Mouse (Mus musculus): Measurements from ENCODE around the gene Copz2. TPM values are rescaled to one million over a fixed set of nuclear protein-coding genes. Genes with fewer than 3 reads are reported as not detected.

Copz2 gene
- polyA plus RNA-seq, 1 experiment from 2014 or later: 10.4 TPM

GRCm38 (mm10) chr11:96885901-96886340 is 36.3 kb downstream of the Copz2 start:
- Histone ChIP-seq H3K4me2 (ENCODE audit: low read length) (0 out of 2 replicates have a peak overlapping the region, but pooled peaks have one; percentile 9), H3K36me3 (ENCODE audit: control insufficient read depth, insufficient read depth) (no peaks in the 10 kb centered on the region), H3K9me3 (ENCODE audit: control insufficient read depth, low read length) (no peaks in the 10 kb centered on the region), H3K4me1 (replicated peaks; ENCODE audit: control insufficient read depth, insufficient read depth, low read length) (peaks cover 26% of the 10 kb centered on the region), H3K27me3 (replicated peaks; ENCODE audit: control insufficient read depth, insufficient read depth, low read length) (no peaks in the 10 kb centered on the region), H3K4me3 (replicated peaks; ENCODE audit: low read length) (no peak overlapping the region), H3K9ac (replicated peaks; ENCODE audit: low read depth, low read length) (peak overlapping the region; percentile 41), H3K27ac (ENCODE audit: low read length) (peak overlapping the region; percentile 95)
- ATAC-seq: peak; percentile 95
- WGBS: 2% methylated on average over 5 of the region's 5 CpGs

- Histone ChIP-seq H3K36me3 (ENCODE audit: control insufficient read depth, insufficient read depth) (no peaks in the 10 kb centered on the region), H3K9ac (replicated peaks; ENCODE audit: low read depth, low read length) (no peak overlapping the region), H3K4me3 (replicated peaks; ENCODE audit: low read length) (no peak overlapping the region), H3K27me3 (replicated peaks; ENCODE audit: control insufficient read depth, insufficient read depth, low read length) (no peaks in the 10 kb centered on the region), H3K27ac (ENCODE audit: low read length) (peak overlapping the region; percentile 95), H3K4me2 (ENCODE audit: low read length) (no peak overlapping the region), H3K4me1 (replicated peaks; ENCODE audit: control insufficient read depth, insufficient read depth, low read length) (peaks cover 26% of the 10 kb centered on the region), H3K9me3 (ENCODE audit: control insufficient read depth, low read length) (no peaks in the 10 kb centered on the region)
- 65% methylated on average over 8 of the region's 8 CpGs for WGBS
- no peak for ATAC-seq
Measured at GRCm38 (mm10) chr11:96886942-96887546, 37.4 kb downstream of the Copz2 start.

GRCm38 (mm10) chr11:96891784-96892527 is 42.3 kb downstream of the Copz2 start:
- Histone ChIP-seq H3K4me1 (replicated peaks; ENCODE audit: control insufficient read depth, insufficient read depth, low read length) (peaks cover 16% of the 10 kb centered on the region), H3K9ac (replicated peaks; ENCODE audit: low read depth, low read length) (no peak overlapping the region), H3K9me3 (ENCODE audit: control insufficient read depth, low read length) (no peaks in the 10 kb centered on the region), H3K4me2 (ENCODE audit: low read length) (no peak overlapping the region), H3K27ac (ENCODE audit: low read length) (no peak overlapping the region), H3K4me3 (replicated peaks; ENCODE audit: low read length) (no peak overlapping the region), H3K36me3 (ENCODE audit: control insufficient read depth, insufficient read depth) (no peaks in the 10 kb centered on the region), H3K27me3 (replicated peaks; ENCODE audit: control insufficient read depth, insufficient read depth, low read length) (no peaks in the 10 kb centered on the region)
- ATAC-seq: no peak
- WGBS: 71% methylated on average over 14 of the region's 14 CpGs

GRCm38 (mm10) chr11:96893203-96893842 is 43.7 kb downstream of the Copz2 start:
- Histone ChIP-seq H3K4me1 (replicated peaks; ENCODE audit: control insufficient read depth, insufficient read depth, low read length) (peaks cover 19% of the 10 kb centered on the region), H3K36me3 (ENCODE audit: control insufficient read depth, insufficient read depth) (no peaks in the 10 kb centered on the region), H3K4me3 (replicated peaks; ENCODE audit: low read length) (no peak overlapping the region), H3K9me3 (ENCODE audit: control insufficient read depth, low read length) (no peaks in the 10 kb centered on the region), H3K27ac (ENCODE audit: low read length) (peak overlapping the region; percentile 31; the same call in 1 of the 2 replicates), H3K4me2 (ENCODE audit: low read length) (no peak overlapping the region), H3K27me3 (replicated peaks; ENCODE audit: control insufficient read depth, insufficient read depth, low read length) (no peaks in the 10 kb centered on the region), H3K9ac (replicated peaks; ENCODE audit: low read depth, low read length) (no peak overlapping the region)
- WGBS: 25% methylated on average over 11 of the region's 11 CpGs
- peak; percentile 82 for ATAC-seq

DNA sequence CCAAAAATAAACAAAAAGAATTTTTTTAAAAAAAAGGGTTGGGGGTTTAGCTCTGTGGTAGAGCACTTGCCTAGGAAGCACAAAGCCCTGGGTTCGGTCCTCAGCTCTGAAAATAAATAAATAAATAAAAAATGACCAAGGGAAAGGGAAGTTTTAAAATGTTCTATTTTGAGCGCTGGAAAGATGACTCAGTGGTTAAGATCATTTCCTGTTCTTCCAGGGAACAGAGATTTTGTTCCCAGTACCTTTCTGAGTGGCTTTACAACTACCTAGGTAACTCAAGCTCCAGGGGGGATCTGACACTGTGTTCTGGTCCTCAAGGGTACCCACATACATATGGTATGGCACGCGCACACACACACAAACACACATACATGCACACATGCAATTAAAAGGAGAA is 46.2 kb downstream of the Copz2 start:
- no peak overlapping the region for H3K9ac ChIP-seq (replicated peaks; ENCODE audit: low read depth, low read length)
- H3K4me1 ChIP-seq (replicated peaks; ENCODE audit: control insufficient read depth, insufficient read depth, low read length): peaks cover 33% of the 10 kb centered on the region
- H3K27ac ChIP-seq (ENCODE audit: low read length): no peak overlapping the region
- H3K4me3 ChIP-seq (replicated peaks; ENCODE audit: low read length): no peak overlapping the region
- H3K9me3 ChIP-seq (ENCODE audit: control insufficient read depth, low read length): no peaks in the 10 kb centered on the region
- no peaks in the 10 kb centered on the region for H3K27me3 ChIP-seq (replicated peaks; ENCODE audit: control insufficient read depth, insufficient read depth, low read length)
- no peak for ATAC-seq
- no peak overlapping the region for H3K4me2 ChIP-seq (ENCODE audit: low read length)
- 94% methylated on average over 4 of the region's 4 CpGs for WGBS
- no peaks in the 10 kb centered on the region for H3K36me3 ChIP-seq (ENCODE audit: control insufficient read depth, insufficient read depth)

DNA sequence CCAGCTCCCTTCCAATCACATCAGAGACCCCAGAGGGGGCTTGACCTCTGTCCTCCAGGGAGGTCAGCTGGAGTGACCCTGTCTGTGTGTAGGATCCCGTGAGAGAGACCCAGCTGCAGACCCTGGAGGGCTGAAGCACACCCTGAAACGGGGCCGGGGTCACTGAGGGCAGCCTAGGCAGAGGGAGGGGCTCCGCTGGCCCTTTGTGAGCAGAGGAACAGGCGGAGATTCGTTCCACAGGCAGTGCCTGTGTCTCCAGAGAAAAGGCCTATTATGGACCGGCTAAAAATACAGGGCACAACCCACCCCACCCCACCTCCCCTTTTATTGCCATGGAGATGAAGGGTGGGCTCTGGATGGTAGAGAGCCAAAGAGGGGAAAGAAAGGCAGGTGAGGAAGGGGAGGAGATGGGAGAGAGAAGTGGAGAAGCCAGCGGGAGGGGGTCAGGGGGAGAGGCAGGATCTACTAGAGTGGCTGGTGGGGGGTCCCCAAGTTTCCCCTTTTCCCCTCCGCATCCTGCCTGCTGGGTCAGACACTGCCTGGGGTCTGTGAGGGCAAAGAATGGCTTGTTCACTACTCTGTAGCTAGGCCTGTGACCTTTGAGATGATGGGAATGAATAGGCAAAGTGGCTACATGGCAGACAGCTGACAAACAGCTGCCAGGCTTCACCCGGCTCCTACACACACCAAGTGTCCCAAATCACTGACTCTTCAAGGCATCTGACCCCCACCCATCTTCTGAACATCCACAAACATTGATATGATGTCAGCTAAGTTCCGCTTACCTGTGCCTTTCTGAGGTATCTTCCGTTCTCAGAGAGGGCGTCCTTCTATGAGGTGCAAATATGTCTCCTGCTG is 50.0 kb downstream of the Copz2 start:
- WGBS: 24% methylated on average over 13 of the region's 13 CpGs
- Histone ChIP-seq H3K9ac (replicated peaks; ENCODE audit: low read depth, low read length) (peak overlapping the region; percentile 37), H3K36me3 (ENCODE audit: control insufficient read depth, insufficient read depth) (no peaks in the 10 kb centered on the region), H3K9me3 (ENCODE audit: control insufficient read depth, low read length) (no peaks in the 10 kb centered on the region), H3K4me1 (replicated peaks; ENCODE audit: control insufficient read depth, insufficient read depth, low read length) (peaks cover 51% of the 10 kb centered on the region), H3K27ac (ENCODE audit: low read length) (peak overlapping the region; percentile 67; the same call in 1 of the 2 replicates), H3K4me3 (replicated peaks; ENCODE audit: low read length) (no peak overlapping the region), H3K4me2 (ENCODE audit: low read length) (no peak overlapping the region; the same call in 1 of the 2 replicates), H3K27me3 (replicated peaks; ENCODE audit: control insufficient read depth, insufficient read depth, low read length) (no peaks in the 10 kb centered on the region)
- no peak for ATAC-seq

DNA sequence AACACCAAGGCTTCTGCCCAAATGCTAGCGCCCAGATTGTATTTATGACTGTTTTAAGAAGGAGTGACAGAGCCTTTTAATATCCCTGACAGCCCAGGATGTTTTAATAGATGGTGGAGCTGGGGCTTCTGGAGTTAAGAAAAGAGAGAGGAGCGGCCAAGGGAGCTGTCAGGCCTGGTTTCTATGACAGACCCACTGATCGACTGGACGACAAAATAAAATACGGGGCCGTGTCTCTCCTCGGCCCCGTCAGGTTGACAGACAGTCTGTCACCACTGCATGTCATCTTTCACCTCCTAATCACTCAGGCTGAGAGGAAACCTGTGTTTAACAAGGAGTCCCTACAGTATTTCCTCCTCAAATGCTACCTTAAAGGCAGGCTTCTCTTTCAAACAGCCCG is 51.7 kb downstream of the Copz2 start:
- ATAC-seq: no peak
- H3K4me1 ChIP-seq (replicated peaks; ENCODE audit: control insufficient read depth, insufficient read depth, low read length): peaks cover 52% of the 10 kb centered on the region
- H3K9me3 ChIP-seq (ENCODE audit: control insufficient read depth, low read length): no peaks in the 10 kb centered on the region
- H3K27me3 ChIP-seq (replicated peaks; ENCODE audit: control insufficient read depth, insufficient read depth, low read length): no peaks in the 10 kb centered on the region
- H3K27ac ChIP-seq (ENCODE audit: low read length): peak overlapping the region; percentile 38
- no peak overlapping the region for H3K4me3 ChIP-seq (replicated peaks; ENCODE audit: low read length)
- H3K9ac ChIP-seq (replicated peaks; ENCODE audit: low read depth, low read length): no peak overlapping the region
- 33% methylated on average over 9 of the region's 9 CpGs for WGBS
- H3K4me2 ChIP-seq (ENCODE audit: low read length): no peak overlapping the region
- no peaks in the 10 kb centered on the region for H3K36me3 ChIP-seq (ENCODE audit: control insufficient read depth, insufficient read depth)

DNA sequence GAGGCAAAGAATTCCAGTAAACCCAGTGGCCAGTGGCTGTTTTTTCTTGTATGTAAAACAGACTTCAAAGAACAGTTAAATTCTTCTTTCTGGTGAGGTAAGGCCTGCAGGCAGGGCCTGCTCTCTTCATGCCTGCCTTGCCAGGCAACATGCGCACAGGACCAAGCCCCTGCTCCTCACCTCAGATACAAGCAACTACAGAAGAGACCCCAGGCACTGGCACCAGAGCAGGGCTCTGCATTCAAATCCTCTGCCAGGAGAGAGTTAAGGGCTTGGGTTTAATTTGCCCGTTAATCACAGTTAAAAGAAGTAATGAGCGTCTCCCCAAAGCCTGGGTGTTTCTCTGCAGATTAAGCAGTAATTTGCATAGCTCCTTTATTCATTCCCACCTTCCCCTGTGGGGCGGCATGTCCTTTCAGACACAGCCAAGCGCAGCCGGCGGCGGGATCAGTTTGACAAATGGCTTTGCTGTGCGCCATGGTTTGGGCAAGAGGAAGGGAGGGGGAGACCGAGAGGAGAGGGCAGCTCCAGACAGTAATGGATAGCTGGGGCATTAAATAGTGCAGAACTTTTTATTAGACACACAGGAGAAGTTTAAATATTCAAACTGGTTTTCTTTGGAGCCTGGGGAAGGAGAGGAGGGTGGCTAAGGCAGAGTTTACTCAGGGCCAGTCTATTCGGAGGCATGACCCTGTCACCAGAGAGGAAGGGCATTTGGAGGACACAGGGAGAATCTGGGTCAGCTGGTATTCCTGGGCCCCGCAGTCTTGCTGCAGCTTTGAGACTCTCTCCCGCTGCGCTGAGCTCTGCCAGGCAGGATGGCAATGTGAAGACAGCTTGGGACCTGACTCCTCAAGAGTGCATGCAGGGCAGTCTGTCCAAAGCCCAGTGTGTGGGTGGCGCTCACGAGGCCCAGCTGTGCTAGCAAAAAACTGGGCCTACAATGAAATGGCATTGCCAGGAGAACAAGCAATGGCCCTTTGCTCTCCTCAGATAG is 53.3 kb downstream of the Copz2 start:
- Histone ChIP-seq H3K9me3 (ENCODE audit: control insufficient read depth, low read length) (no peaks in the 10 kb centered on the region), H3K4me2 (ENCODE audit: low read length) (no peak overlapping the region), H3K4me3 (replicated peaks; ENCODE audit: low read length) (no peak overlapping the region), H3K27ac (ENCODE audit: low read length) (peak overlapping the region; percentile 91), H3K9ac (replicated peaks; ENCODE audit: low read depth, low read length) (0 out of 2 replicates have a peak overlapping the region, but pooled peaks have one; percentile 27), H3K4me1 (replicated peaks; ENCODE audit: control insufficient read depth, insufficient read depth, low read length) (peaks cover 49% of the 10 kb centered on the region), H3K36me3 (ENCODE audit: control insufficient read depth, insufficient read depth) (0 out of 2 replicates have a peak, but pooled peaks cover 3% of the 10 kb centered on the region), H3K27me3 (replicated peaks; ENCODE audit: control insufficient read depth, insufficient read depth, low read length) (no peaks in the 10 kb centered on the region)
- WGBS: 4% methylated on average over 16 of the region's 16 CpGs
- ATAC-seq: peak; percentile 92

All from forebrain, embryonic 16.5 days (tissue).